Mouse (Mus musculus) G1E (cell line): ENCODE data around the gene Npy1r.

Experiments
- CTCF ChIP-seq: IDR thresholded peaks from 2 replicates; pipeline ENCODE4 v1.5.1; 2012; ENCODE audit warnings: low read depth, low read length, inconsistent platforms, mixed read lengths
- TAL1 ChIP-seq: conservative IDR thresholded peaks from 2 replicates; pipeline ENCODE4 v1.6.1; 2012; ENCODE audit warnings: low read depth, low read length, inconsistent platforms, mixed read lengths

DNA sequence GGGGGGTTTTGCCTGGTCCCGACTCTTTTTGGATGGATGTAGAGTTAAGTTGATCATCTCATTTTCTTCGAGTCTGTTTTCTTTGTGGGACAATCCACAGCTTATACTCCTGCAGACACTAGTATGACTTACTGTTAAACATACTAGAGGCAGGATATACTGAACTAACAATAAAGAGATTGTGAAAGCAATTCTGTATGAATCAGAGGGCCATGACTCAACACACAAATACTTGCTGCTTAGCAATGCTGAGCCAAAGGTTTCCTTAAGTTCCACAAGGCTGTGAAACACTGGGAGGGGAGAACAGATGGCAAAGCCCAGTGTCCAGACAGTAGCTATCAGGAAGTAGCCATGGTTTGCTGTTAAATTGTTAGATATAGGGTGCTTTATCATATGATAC is 15.7 kb upstream of the Npy1r start:
- TF ChIP-seq TAL1: no peak
- TF ChIP-seq CTCF: no peak
